Mouse (Mus musculus) cortical plate, adult 2 months (tissue): ENCODE results near the gene Osbpl7.

Source experiments
- CTCF ChIP-seq: fragments of 200-500 bp; IDR thresholded peaks from 2 replicates; pipeline ENCODE4 v1.5.1; 2011; ENCODE audit warnings: mild to moderate bottlenecking, control low read depth, low read length; ENCODE audit not compliant: insufficient read depth; ENCODE audit errors: extremely low read depth
- POLR2A ChIP-seq: fragments of 200-500 bp; IDR thresholded peaks from 2 replicates; pipeline ENCODE4 v1.6.1; 2011; ENCODE audit warnings: mild to moderate bottlenecking, low read length, control low read depth; ENCODE audit not compliant: insufficient read depth; ENCODE audit errors: extremely low read depth

- no peak for TF ChIP-seq CTCF
- TF ChIP-seq POLR2A, result no peak
Observed at GRCm38 (mm10) chr11:97048090-97048650, 2.3 kb upstream of the Osbpl7 start.
